Mouse (Mus musculus) left cerebral cortex, postnatal 25 days (tissue): ENCODE data around the gene Lamtor3. TPM values are rescaled to one million over a fixed set of nuclear protein-coding genes. Genes with fewer than 3 reads are reported as not detected.
"Not testable (repeated sequence)": the region's sequence is repeated elsewhere in the genome, so short reads cannot be mapped to it uniquely, and the experiment has no call there.

Experiments
- DNase-seq, 2 experiments: peaks; one replicate each; pipeline ENCODE4 v3.0.0; 2022; ENCODE audit warnings: low spot score in 2 of 2, mixed read lengths in 1 of 2
- intact Hi-C: fragments of 180-260 bp; cut with DNase I; formaldehyde crosslinking; loops from one replicate; pipeline ENCODE4 v1.15.1; 2025
- total RNA-seq, 2 experiments: library from RNA; stranded (reverse); gene quantifications; 2 replicates each; pipeline ENCODE4 v1.2.3; 2021

The Lamtor3 gene
- total RNA-seq, 2 experiments from 2014 or later = 75.1 to 76.3 TPM

- intact Hi-C loops = no loop called here
- no peak for DNase-seq
These were observed 36.1 kb downstream of the Lamtor3 start for GRCm38 (mm10) chr3:137954256-137954916.

GRCm38 (mm10) chr3:137955560-137956081 lies 37.3 kb downstream of the Lamtor3 start:
- DNase-seq = no peak

DNA sequence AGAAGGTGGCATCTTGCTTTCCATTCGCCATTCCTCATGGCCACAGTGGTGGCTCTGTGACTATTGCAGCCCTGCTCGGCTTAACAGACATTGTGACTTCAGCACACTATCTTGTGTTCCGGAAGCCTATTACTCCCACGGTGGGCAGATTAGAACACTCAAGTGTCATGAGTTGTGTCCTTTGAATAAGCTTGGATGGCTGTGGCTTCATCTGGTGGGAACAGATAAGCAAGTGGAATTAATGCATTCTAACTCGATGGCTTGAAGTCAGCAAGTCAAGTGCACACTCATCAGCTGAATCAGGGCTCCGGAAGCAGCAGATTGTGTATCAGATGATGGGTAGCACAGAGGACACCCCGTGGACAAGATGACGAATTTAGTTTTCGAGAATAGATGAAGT lies 39.6 kb downstream of the Lamtor3 start:
- no peak for DNase-seq
- intact Hi-C loops = no loop called here

More at GRCm38 (mm10) chr3:137955560-137956081, 37.3 kb downstream of the Lamtor3 start:
- intact Hi-C loops = no loop called here

DNA sequence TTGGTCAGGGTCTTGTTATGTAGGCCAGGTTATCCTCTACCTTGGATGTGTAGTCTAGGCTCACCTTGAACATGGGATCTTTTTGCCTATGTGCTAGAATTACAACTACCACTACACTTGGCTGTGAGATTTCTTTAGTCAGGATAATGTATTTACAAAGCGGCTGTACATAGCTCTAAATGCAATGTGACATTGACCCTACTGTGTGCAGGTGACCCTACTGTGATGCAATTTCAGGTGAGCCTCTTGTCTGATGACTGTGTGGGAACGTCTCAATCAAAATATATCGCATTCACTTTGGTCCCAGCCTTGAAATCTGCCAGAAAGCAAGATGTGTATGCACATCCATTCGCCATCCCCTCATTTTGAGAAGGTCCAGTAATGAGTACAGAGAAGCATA lies 40.0 kb downstream of the Lamtor3 start:
- intact Hi-C loops = no loop called here
- no peak for DNase-seq

DNA sequence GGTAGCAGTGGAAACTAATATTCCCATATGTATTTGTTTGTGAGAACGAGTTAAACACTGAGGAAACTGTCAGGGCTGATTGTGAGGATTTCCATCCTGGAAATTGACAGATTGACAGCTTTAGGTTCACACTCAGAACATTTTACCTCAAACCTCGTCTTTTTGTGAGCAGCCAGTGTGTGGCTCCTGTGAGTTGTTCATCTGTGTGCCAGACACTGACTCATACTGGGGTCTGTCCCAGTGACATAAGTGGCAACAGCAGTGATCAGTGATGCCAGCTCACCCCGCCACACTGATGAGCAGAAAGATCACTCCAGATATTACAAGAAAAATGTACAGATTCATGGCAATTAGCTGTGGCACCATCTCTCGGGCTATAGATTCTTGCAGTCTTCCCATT lies 41.1 kb downstream of the Lamtor3 start:
- intact Hi-C loops = no loop called here
- DNase-seq = no peak

DNA sequence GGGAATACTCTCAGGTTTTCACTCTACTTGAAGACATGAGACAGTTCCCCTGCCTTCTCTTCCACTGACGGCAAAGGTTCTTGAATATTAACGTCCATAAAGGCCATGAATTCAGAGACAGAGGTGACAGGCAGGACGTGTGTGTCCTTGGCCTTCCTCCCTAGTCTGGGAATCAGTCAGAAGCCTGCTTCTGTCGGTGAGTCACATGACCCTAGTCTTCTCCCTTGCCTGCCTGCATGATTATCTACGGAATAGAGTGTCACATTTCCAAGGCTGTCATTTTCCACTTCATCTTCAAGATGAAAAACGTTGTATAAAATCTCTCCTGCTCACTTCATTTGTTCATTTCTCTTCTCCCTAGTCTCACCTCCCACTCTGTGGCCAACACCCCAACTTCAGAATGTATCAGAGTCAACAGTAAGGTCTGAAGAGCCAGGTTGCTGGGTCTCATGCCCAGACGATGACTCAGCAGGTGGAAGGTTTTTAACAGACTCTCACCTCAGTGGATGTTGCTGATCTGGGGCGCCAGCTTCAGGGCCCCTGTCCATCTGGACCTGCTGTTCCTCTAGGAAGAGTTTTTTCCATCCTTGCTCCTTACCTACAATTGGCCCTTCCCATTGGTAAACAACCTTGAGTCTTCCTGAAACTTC lies 43.6 kb downstream of the Lamtor3 start:
- intact Hi-C loops = no loop called here
- DNase-seq = no peak

- intact Hi-C loops = no loop called here
- no peak for DNase-seq
These were observed 45.2 kb downstream of the Lamtor3 start for GRCm38 (mm10) chr3:137963508-137963907.

DNA sequence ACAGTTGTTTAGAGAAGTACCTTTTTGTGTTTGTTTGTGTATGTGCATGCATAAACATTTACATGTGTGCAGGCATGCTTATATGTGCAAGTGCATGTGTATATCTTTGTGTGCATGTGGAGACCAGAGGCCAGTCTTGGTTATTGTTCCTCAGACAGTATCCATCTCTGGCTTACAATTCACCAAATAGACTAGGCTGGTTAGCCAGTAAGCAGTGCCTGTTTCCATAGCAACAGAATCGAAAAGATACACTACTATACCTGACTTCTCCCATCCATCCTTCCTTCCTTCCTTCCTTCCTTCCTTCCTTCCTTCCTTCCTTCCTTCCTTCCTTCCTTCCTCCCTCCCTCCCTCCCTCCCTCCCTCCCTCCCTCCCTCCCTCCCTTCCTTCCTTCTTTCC lies 45.7 kb downstream of the Lamtor3 start:
- DNase-seq, intact Hi-C loops: not testable (repeated sequence)

- no peak for DNase-seq
- intact Hi-C loops = no loop called here
These were observed 50.0 kb downstream of the Lamtor3 start for GRCm38 (mm10) chr3:137968105-137968819.

GRCm38 (mm10) chr3:137968820-137969486 lies 50.6 kb downstream of the Lamtor3 start:
- intact Hi-C loops = no loop called here
- no peak for DNase-seq

- intact Hi-C loops = no loop called here
- DNase-seq = no peak
These were observed 51.6 kb downstream of the Lamtor3 start for GRCm38 (mm10) chr3:137969951-137970350.

DNA sequence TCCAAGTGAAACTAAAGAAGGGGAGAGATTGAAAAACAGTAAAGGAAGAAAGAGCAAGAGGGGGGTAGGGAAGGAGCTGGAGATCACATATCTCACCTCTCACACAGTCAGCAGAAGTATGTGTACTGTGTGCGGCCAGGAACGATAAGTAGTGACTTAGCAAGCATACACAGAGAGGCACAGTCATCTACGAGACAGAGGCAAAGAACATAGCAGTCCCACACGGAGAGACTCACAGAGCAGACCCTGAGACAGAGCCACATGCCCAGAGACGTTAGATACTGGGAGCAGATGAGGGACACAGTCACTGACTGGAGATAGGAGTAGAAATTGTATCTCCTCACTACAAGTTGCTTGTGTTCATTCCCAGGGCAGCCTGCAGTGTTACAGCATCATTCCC lies 53.9 kb downstream of the Lamtor3 start:
- DNase-seq = no peak
- intact Hi-C loops = no loop called here

DNA sequence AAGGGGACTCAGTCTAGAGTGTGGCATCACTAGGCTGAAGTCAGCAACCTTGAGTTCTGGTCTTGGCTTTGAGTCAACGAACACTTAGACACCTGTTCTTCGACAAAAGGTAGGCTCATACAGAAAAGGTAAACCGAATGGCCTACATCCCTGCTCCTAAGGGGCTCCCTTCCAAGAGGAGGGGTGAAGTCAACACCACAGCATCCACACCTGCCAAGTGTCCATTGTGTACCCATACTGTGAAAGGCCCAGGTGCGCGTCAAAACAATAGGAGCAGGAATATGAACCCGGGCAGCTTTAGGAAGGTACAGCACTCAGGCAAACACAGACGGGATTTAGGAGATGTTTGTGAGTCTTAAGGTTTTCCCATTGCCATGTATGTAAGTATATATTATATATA lies 54.7 kb downstream of the Lamtor3 start:
- intact Hi-C loops = no loop called here
- DNase-seq = no peak

DNA sequence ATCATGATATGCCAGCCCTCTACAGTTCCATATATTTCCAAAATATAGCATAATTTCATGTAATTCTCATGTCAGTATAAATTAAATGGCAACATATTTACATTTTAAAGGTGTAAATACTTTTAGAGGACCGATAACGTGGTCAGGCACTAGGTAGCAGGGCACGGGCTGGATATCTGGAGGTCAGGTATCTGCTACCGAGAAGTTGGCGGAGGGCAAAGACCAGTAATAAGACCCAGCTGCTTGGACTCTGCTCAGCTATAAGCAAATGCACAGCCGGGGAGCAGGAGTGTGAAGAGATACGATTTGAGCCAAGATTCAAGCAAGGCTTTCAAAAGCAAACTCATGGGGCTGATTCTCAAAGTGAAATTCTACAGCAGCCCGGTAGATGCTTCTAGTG lies 56.0 kb downstream of the Lamtor3 start:
- no peak for DNase-seq
- intact Hi-C loops = no loop called here

GRCm38 (mm10) chr3:137975435-137975834 lies 57.1 kb downstream of the Lamtor3 start:
- intact Hi-C loops = no loop called here
- no peak for DNase-seq

- intact Hi-C loops = no loop called here
These were observed 57.6 kb downstream of the Lamtor3 start for GRCm38 (mm10) chr3:137975856-137976423.

DNA sequence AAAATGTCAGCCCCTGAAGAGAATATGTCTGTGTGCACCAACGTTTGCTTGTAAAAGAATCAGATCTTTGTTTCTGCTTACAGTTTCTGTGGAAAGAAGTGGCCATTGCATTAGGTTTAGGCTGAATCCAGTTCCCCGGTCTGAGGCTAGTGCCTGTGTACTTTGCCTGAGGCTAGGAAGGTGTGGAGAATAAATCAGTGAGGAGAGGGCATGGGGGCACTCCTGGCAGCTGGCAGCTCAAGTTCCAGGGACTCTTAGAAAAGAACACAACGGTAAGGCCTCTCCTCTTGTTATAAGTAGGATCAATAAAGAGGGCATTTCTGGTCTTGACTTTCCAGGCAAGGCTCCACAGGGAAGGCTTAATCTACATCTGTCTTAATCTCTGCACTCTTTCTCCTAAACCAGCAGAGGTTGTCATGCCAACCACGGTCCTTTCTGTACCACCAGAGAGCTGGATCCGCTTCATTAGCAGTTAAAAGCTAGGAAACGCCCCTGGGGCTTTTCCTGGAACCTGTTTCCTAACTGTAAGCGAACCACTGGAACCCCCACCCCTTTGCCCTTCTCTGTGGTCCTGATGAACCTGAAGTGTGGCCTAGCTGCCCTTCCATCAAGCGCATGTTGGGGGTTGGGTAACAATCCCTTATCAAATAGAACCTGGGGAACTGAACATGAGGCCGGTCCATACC lies 58.8 kb downstream of the Lamtor3 start:
- intact Hi-C loops = no loop called here
- DNase-seq = no peak

More at GRCm38 (mm10) chr3:137975856-137976423, 57.6 kb downstream of the Lamtor3 start:
- DNase-seq = no peak

GRCm38 (mm10) chr3:137977629-137978041 lies 59.3 kb downstream of the Lamtor3 start:
- intact Hi-C loops = no loop called here
- DNase-seq = peak in 1 of 2 experiments; percentile 26

DNA sequence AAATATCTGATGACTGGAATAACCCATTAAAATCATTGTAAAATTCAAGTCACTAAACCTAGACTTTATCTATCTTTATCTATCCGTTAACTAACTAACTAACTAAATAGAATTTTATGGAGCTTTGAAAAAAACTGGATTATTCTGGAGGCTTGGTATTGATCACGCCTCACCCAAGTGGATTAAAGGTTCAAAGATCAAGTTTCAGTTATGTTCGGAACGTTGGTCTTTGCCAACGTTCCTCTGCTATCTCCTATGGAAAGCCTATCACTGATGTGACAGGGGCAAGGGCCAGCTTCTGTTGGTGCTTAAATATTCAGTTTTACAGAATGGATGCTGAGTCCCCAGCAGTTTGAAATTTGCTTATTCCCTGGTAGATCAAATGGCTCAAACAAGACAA lies 59.9 kb downstream of the Lamtor3 start:
- no peak for DNase-seq
- intact Hi-C loops = no loop called here
